9 mouse cellular contexts compared by ENCODE assay signal in the genomic region with DNA sequence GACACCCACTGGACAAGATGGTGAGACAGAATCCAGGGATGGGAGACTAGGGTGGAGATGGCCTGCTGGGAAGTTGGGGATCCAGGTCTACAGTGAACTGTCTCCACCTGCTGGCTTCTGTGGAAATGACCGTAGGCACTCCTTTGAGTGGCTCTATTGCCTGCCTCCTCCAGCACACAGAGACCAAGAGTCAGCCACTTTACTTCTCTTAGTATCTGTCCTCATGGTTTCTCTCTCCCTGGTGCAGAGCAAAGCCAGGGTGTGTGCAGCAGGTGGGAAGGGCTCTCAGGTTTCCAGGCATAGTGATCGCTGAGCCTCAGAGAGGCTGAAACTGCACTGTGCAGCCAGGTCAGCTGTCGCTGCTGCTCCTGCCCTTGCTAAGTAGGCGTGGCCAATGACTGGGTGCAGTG. TPM values are rescaled to one million over a fixed set of nuclear protein-coding genes. Genes with fewer than 3 reads are reported as not detected.
DNase-seq lines count a peak whose midpoint lies in the region; ATAC-seq and TF ChIP-seq lines count a peak whose summit lies in the region.
"Had no signal": no experiment of that assay in that cellular context is flagged by ENCODE, and none has a peak within 500 bp of the region (broad histone marks: within the 10 kb centered on the region; RNA-seq: fewer than 3 reads in every experiment).

No protein-coding gene starts in this region.

- peak; percentile 86; the same call in 1 of the 2 replicates for ATAC-seq in embryonic facial prominence, embryonic 14.5 days (ENCODE audit: low read depth)

- H3K9me3 ChIP-seq in heart, embryonic 10.5 days: no peaks in the 10 kb centered on the region
- H3K9me3 ChIP-seq in embryonic facial prominence, embryonic 14.5 days (ENCODE audit: control insufficient read depth, low read length): no peaks in the 10 kb centered on the region
- H3K9me3 ChIP-seq: lung, embryonic 15.5 days had no signal

- H3K4me1 ChIP-seq in heart, embryonic 10.5 days: no peaks in the 10 kb centered on the region
- no peaks in the 10 kb centered on the region for H3K4me1 ChIP-seq in embryonic facial prominence, embryonic 14.5 days (ENCODE audit: control insufficient read depth, insufficient read depth, low read length)

- no peak for TF ChIP-seq POLR2A in myocyte (IDR thresholded peaks at IDR 0.05; ENCODE audit: insufficient read length, low read depth)

- no peaks in the 10 kb centered on the region for H3K27me3 ChIP-seq in heart, embryonic 10.5 days (ENCODE audit: insufficient read depth, poor library complexity, severe bottlenecking)
- H3K27me3 ChIP-seq in embryonic facial prominence, embryonic 14.5 days (replicated peaks; ENCODE audit: control insufficient read depth, insufficient read depth, low read length): no peaks in the 10 kb centered on the region
- H3K27me3 ChIP-seq in myocyte (ENCODE audit: control insufficient read depth, insufficient read depth, insufficient read length): no peaks in the 10 kb centered on the region
- H3K27me3 ChIP-seq: lung, embryonic 15.5 days had no signal

- DNase-seq in heart, postnatal 4 days: peak; percentile 65
- no peak for DNase-seq in heart, embryonic 10.5 days (ENCODE audit: low spot score)
- DNase-seq in CD4-positive helper T cell, adult 2 months (ENCODE audit: low read depth, low spot score): peak; percentile 34
- DNase-seq in adrenal gland, postnatal 10 days: peak; percentile 72
- peak; percentile 57 for DNase-seq in embryonic facial prominence, embryonic 14.5 days (ENCODE audit: low spot score)
- DNase-seq in kidney, postnatal 4 days: peak; percentile 71 to 73
- DNase-seq in spleen, postnatal 36 days (ENCODE audit: low spot score in 2 of 2): no peak

- no peak overlapping the region for H3K4me2 ChIP-seq in embryonic facial prominence, embryonic 14.5 days (ENCODE audit: low read depth, low read length)
- H3K4me2 ChIP-seq in myocyte (ENCODE audit: low read depth): no peak overlapping the region
- H3K4me2 ChIP-seq: lung, embryonic 15.5 days had no signal

- H3K4me3 ChIP-seq in heart, embryonic 10.5 days: no peak overlapping the region
- H3K4me3 ChIP-seq in embryonic facial prominence, embryonic 14.5 days (ENCODE audit: low read depth, low read length): no peak overlapping the region
- no peak overlapping the region for H3K4me3 ChIP-seq in myocyte
- H3K4me3 ChIP-seq: lung, embryonic 15.5 days had no signal

- no peak overlapping the region for H3K27ac ChIP-seq in heart, embryonic 10.5 days
- H3K27ac ChIP-seq in embryonic facial prominence, embryonic 14.5 days (replicated peaks; ENCODE audit: low read depth, low read length): no peak overlapping the region
- H3K27ac ChIP-seq: lung, embryonic 15.5 days had no signal

- H3ac ChIP-seq in myocyte (ENCODE audit: control insufficient read depth, insufficient read length): no peak overlapping the region

- peaks cover 61% of the 10 kb centered on the region for H3K36me3 ChIP-seq in heart, embryonic 10.5 days
- peaks cover 51% of the 10 kb centered on the region for H3K36me3 ChIP-seq in embryonic facial prominence, embryonic 14.5 days (ENCODE audit: control insufficient read depth, insufficient read depth, low read length)
- H3K36me3 ChIP-seq in myocyte (ENCODE audit: control insufficient read depth, insufficient read depth): peaks cover 31% of the 10 kb centered on the region

- H3K79me2 ChIP-seq in myocyte (ENCODE audit: control insufficient read depth, insufficient read depth): peaks cover 8% of the 10 kb centered on the region

- H3K9ac ChIP-seq in embryonic facial prominence, embryonic 14.5 days (ENCODE audit: low read depth, low read length): no peak overlapping the region
- H3K9ac ChIP-seq: lung, embryonic 15.5 days had no signal

- WGBS in heart, embryonic 10.5 days: 82% methylated on average over 4 of the region's 4 CpGs
- WGBS in embryonic facial prominence, embryonic 14.5 days: 75% methylated on average over 4 of the region's 4 CpGs

TF ChIP-seq in myocyte, 11 proteins besides CTCF, POLR2A, EP300 and RAD21:
- TF ChIP-seq MAX (IDR thresholded peaks at IDR 0.05; ENCODE audit: low read depth): no peak
- no peak for TF ChIP-seq E2F4 (IDR thresholded peaks at IDR 0.05; ENCODE audit: insufficient read depth)
- TF ChIP-seq MYOD1 (IDR thresholded peaks at IDR 0.05; ENCODE audit: control insufficient read depth in 1 of 3, insufficient read length in 2 of 3, low read depth in 2 of 3): peak in 2 of 3 experiments; percentile 61 to 71
- no peak for TF ChIP-seq CEBPB (IDR thresholded peaks at IDR 0.05; ENCODE audit: insufficient read depth, poor library complexity, severe bottlenecking)
- peak in 2 of 3 experiments; percentile 68 to 78 for TF ChIP-seq MYOG (IDR thresholded peaks at IDR 0.05; ENCODE audit: control insufficient read depth in 1 of 3, insufficient read depth in 1 of 3, insufficient read length in 2 of 3, low read depth in 2 of 3)
- TF ChIP-seq TCF12 (IDR thresholded peaks at IDR 0.05; ENCODE audit: insufficient read depth, poor library complexity, severe bottlenecking): no peak
- TF ChIP-seq POLR2AphosphoS2 (IDR thresholded peaks at IDR 0.05; ENCODE audit: insufficient read length, low read depth): no peak
- peak; percentile 26 for TF ChIP-seq SRF (IDR thresholded peaks at IDR 0.05; ENCODE audit: control insufficient read depth, insufficient read length, low read depth)
- no peak for TF ChIP-seq USF1 (IDR thresholded peaks at IDR 0.05; ENCODE audit: low read depth)
- TF ChIP-seq REST (IDR thresholded peaks at IDR 0.05; ENCODE audit: insufficient read depth, insufficient read length): no peak

RNA-seq across cellular contexts. Expression of a gene that starts 6.5 kb away (rescaled TPM):
- total RNA-seq in heart, postnatal 4 days (2021): 10 to 100 TPM; 19.3 to 20.2 TPM
- 28.0 and 31.3 TPM in 2 replicates for polyA plus RNA-seq in heart, embryonic 10.5 days (2016; fragmentation: Nextera tagmentation; extraction: Ambion mirVana)
- total RNA-seq in adrenal gland, postnatal 10 days (2021): 10 to 100 TPM; 16.4 to 19.7 TPM
- 15.5 and 17.0 TPM in 2 replicates for polyA plus RNA-seq in embryonic facial prominence, embryonic 14.5 days (2014; fragmentation: Nextera tagmentation; extraction: Ambion mirVana)
- 20.0 TPM for polyA plus RNA-seq in myocyte (2012; fragmentation: generic; extraction: Trizol)

RNA-seq across cellular contexts. Expression of a gene that starts 26.9 kb away (rescaled TPM):
- 1 to 10 TPM in 1 of 2 experiments, under 1 TPM in 1; 0.76 to 1.5 TPM for total RNA-seq in heart, postnatal 4 days (2021)
- 0.53 and 1.4 TPM in 2 replicates for polyA plus RNA-seq in heart, embryonic 10.5 days (2016; fragmentation: Nextera tagmentation; extraction: Ambion mirVana)
- 1 to 10 TPM; 3.6 to 5.1 TPM for total RNA-seq in adrenal gland, postnatal 10 days (2021)
- 11.5 and 14.7 TPM in 2 replicates for polyA plus RNA-seq in embryonic facial prominence, embryonic 14.5 days (2014; fragmentation: Nextera tagmentation; extraction: Ambion mirVana)
- 1.3 TPM for polyA plus RNA-seq in myocyte (2012; fragmentation: generic; extraction: Trizol)

Comparison
In these comparisons a context has a peak if more than half of its experiments do, and no peak if none do; other contexts are left out.
1. DNase-seq: peak in heart, postnatal 4 days (single experiment), CD4-positive helper T cell, adult 2 months (single experiment), adrenal gland, postnatal 10 days (single experiment), embryonic facial prominence, embryonic 14.5 days (single experiment) and kidney, postnatal 4 days (2 of 2); none in heart, embryonic 10.5 days (single experiment) and spleen, postnatal 36 days (0 of 2).